Mouse (Mus musculus): ENCODE measurements at regions not wholly inside any gene's neighbourhood (a gene's known extent, or its start where the extent isn't known, plus 50 kb on each side); places are given as distances from the start of the nearest gene placed in this dataset.

DNA sequence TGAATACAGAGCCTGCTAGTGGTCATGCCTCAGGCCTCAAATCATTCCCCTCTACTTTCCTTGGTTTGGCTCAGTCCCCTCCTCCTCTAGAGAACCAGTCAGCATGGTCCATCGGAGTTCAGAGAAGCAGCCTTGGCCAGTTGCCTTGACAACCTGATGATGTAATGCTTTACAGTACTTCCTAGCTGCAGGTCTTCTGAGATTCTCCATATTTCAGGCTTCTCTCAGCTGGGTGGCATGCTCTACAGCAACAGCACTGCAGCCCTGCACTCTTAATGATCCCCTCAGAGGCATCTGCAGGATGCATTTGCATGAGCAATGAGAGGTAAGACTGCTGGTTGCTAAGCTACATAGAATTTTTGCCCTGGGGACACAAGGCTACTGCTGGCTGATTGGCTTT lies 514.7 kb upstream of the Nbea start:
- no peak for DNase-seq (ENCODE audit: extremely low read depth, low read depth, low spot score)
- Histone ChIP-seq H3K4me3 (ENCODE audit: insufficient read depth, low read depth, low read length) (no peak overlapping the region), H3K4me1 (ENCODE audit: control insufficient read depth, insufficient read depth, low read length) (no peaks in the 10 kb centered on the region), H3K36me3 (ENCODE audit: control insufficient read depth, insufficient read depth, low read length) (no peaks in the 10 kb centered on the region), H3K79me2 (ENCODE audit: control insufficient read depth, insufficient read depth, low read length) (no peaks in the 10 kb centered on the region), H3K27me3 (ENCODE audit: control insufficient read depth, insufficient read depth, low read length) (no peaks in the 10 kb centered on the region), H3K9ac (ENCODE audit: low read depth, low read length) (no peak overlapping the region), H3K27ac (replicated peaks; ENCODE audit: insufficient read depth, low read depth, low read length) (no peak overlapping the region)
- TF ChIP-seq CTCF (IDR thresholded peaks at IDR 0.05; ENCODE audit: low read depth, low read length) (no peak), POLR2A (IDR thresholded peaks at IDR 0.05; ENCODE audit: extremely low read depth, insufficient read depth, low read length) (no peak)
- WGBS, result 32% methylated on average over 1 of the region's 1 CpGs

- no peak for DNase-seq (ENCODE audit: extremely low read depth, low read depth, low spot score)
- no peaks in the 10 kb centered on the region for H3K27me3 ChIP-seq (ENCODE audit: control insufficient read depth, insufficient read depth, low read length)
- H3K27ac ChIP-seq (replicated peaks; ENCODE audit: insufficient read depth, low read depth, low read length), result no peak overlapping the region
- no peak overlapping the region for H3K4me3 ChIP-seq (ENCODE audit: insufficient read depth, low read depth, low read length)
- no peak overlapping the region for H3K9ac ChIP-seq (ENCODE audit: low read depth, low read length)
- TF ChIP-seq CTCF (IDR thresholded peaks at IDR 0.05; ENCODE audit: low read depth, low read length), result no peak
- no peak for TF ChIP-seq POLR2A (IDR thresholded peaks at IDR 0.05; ENCODE audit: extremely low read depth, insufficient read depth, low read length)
- no peaks in the 10 kb centered on the region for H3K4me1 ChIP-seq (ENCODE audit: control insufficient read depth, insufficient read depth, low read length)
- H3K36me3 ChIP-seq (ENCODE audit: control insufficient read depth, insufficient read depth, low read length), result no peaks in the 10 kb centered on the region
- 94% methylated on average over 7 of the region's 7 CpGs for WGBS
- no peaks in the 10 kb centered on the region for H3K79me2 ChIP-seq (ENCODE audit: control insufficient read depth, insufficient read depth, low read length)
Observed at GRCm38 (mm10) chr3:56681031-56681430, 497.5 kb upstream of the Nbea start.

- DNase-seq (ENCODE audit: extremely low read depth, low read depth, low spot score), result no peak
- Histone ChIP-seq H3K9ac (ENCODE audit: low read depth, low read length) (no peak overlapping the region), H3K36me3 (ENCODE audit: control insufficient read depth, insufficient read depth, low read length) (no peaks in the 10 kb centered on the region), H3K4me3 (ENCODE audit: insufficient read depth, low read depth, low read length) (no peak overlapping the region), H3K4me1 (ENCODE audit: control insufficient read depth, insufficient read depth, low read length) (no peaks in the 10 kb centered on the region), H3K27ac (replicated peaks; ENCODE audit: insufficient read depth, low read depth, low read length) (no peak overlapping the region), H3K27me3 (ENCODE audit: control insufficient read depth, insufficient read depth, low read length) (no peaks in the 10 kb centered on the region), H3K79me2 (ENCODE audit: control insufficient read depth, insufficient read depth, low read length) (no peaks in the 10 kb centered on the region)
- WGBS, result 56% methylated on average over 3 of the region's 3 CpGs
- TF ChIP-seq CTCF (IDR thresholded peaks at IDR 0.05; ENCODE audit: low read depth, low read length) (no peak), POLR2A (IDR thresholded peaks at IDR 0.05; ENCODE audit: extremely low read depth, insufficient read depth, low read length) (no peak)
Observed at GRCm38 (mm10) chr3:56668829-56669228, 485.3 kb upstream of the Nbea start.

DNA sequence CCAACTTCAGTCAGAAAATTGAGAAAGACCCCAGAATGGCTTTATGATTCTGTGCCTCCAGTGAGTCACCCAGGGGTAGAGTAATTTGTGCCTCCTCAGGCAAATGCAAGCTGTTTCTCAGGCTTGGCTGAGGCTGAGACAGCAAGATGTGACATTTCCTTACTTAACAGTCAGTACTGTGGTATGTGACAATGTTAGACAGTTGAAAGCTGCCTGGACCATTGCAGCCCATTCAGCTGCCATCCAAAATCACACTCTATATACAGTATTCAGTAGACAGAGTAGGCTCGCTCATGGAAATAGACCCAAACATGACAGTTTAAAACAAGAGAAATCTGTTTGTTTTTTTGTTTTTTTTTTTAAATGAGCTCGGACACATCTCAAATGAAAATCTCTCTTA lies 477.1 kb upstream of the Nbea start:
- 89% methylated on average over 2 of the region's 2 CpGs for WGBS

GRCm38 (mm10) chr3:56647313-56647712 lies 463.8 kb upstream of the Nbea start:
- WGBS, result 78% methylated on average over 3 of the region's 3 CpGs

More for the DNA sequence above, 477.1 kb upstream of the Nbea start:
- TF ChIP-seq POLR2A (IDR thresholded peaks at IDR 0.05; ENCODE audit: extremely low read depth, insufficient read depth, low read length), result no peak
- no peak for TF ChIP-seq CTCF (IDR thresholded peaks at IDR 0.05; ENCODE audit: low read depth, low read length)
- no peak overlapping the region for H3K4me3 ChIP-seq (ENCODE audit: insufficient read depth, low read depth, low read length)
- H3K9ac ChIP-seq (ENCODE audit: low read depth, low read length), result no peak overlapping the region
- no peaks in the 10 kb centered on the region for H3K79me2 ChIP-seq (ENCODE audit: control insufficient read depth, insufficient read depth, low read length)
- H3K36me3 ChIP-seq (ENCODE audit: control insufficient read depth, insufficient read depth, low read length), result no peaks in the 10 kb centered on the region
- H3K27me3 ChIP-seq (ENCODE audit: control insufficient read depth, insufficient read depth, low read length), result no peaks in the 10 kb centered on the region
- no peak overlapping the region for H3K27ac ChIP-seq (replicated peaks; ENCODE audit: insufficient read depth, low read depth, low read length)
- no peak for DNase-seq (ENCODE audit: extremely low read depth, low read depth, low spot score)
- no peaks in the 10 kb centered on the region for H3K4me1 ChIP-seq (ENCODE audit: control insufficient read depth, insufficient read depth, low read length)

More at GRCm38 (mm10) chr3:56647313-56647712, 463.8 kb upstream of the Nbea start:
- H3K27me3 ChIP-seq (ENCODE audit: control insufficient read depth, insufficient read depth, low read length), result no peaks in the 10 kb centered on the region
- no peak for DNase-seq (ENCODE audit: extremely low read depth, low read depth, low spot score)
- H3K36me3 ChIP-seq (ENCODE audit: control insufficient read depth, insufficient read depth, low read length), result no peaks in the 10 kb centered on the region
- H3K4me3 ChIP-seq (ENCODE audit: insufficient read depth, low read depth, low read length), result no peak overlapping the region
- TF ChIP-seq POLR2A (IDR thresholded peaks at IDR 0.05; ENCODE audit: extremely low read depth, insufficient read depth, low read length) (no peak), CTCF (IDR thresholded peaks at IDR 0.05; ENCODE audit: low read depth, low read length) (no peak)
- no peaks in the 10 kb centered on the region for H3K79me2 ChIP-seq (ENCODE audit: control insufficient read depth, insufficient read depth, low read length)
- H3K4me1 ChIP-seq (ENCODE audit: control insufficient read depth, insufficient read depth, low read length), result no peaks in the 10 kb centered on the region
- H3K9ac ChIP-seq (ENCODE audit: low read depth, low read length), result no peak overlapping the region
- H3K27ac ChIP-seq (replicated peaks; ENCODE audit: insufficient read depth, low read depth, low read length), result no peak overlapping the region

Measured in liver, adult 2 months (tissue).